Mouse (Mus musculus) liver, embryonic 11.5 days (tissue): ENCODE data around the gene Cyb5r3. TPM values are rescaled to one million over a fixed set of nuclear protein-coding genes. Genes with fewer than 3 reads are reported as not detected.

Experiments
- ATAC-seq: fragments of 200-750 bp; cut with Nextera tagmentation; replicated peaks from 2 replicates; pipeline ENCODE4 v1.8.0; 2017; ENCODE audit warnings: moderate number of reproducible peaks, mild to moderate bottlenecking, moderate TSS enrichment, moderate library complexity; ENCODE audit not compliant: low FRiP score
- DNase-seq: peaks from one replicate; pipeline ENCODE4 v3.0.0-alpha.2; 2017; ENCODE audit warnings: low spot score
- H3K27ac ChIP-seq: fragments of 300-500 bp; sonication (generic); 2 replicates; pipeline ENCODE4 v1.5.1; 2014; ENCODE audit warnings: mild to moderate bottlenecking, low read depth, low read length, control low read depth
- H3K27me3 ChIP-seq: fragments of 300-500 bp; sonication (generic); replicated peaks from 2 replicates; pipeline ENCODE4 v1.6.1; 2014; ENCODE audit warnings: low read length, mixed read lengths; ENCODE audit not compliant: control insufficient read depth, insufficient read depth
- H3K36me3 ChIP-seq: fragments of 300-500 bp; sonication (generic); 2 replicates; pipeline ENCODE4 v1.6.1; 2014; ENCODE audit warnings: mild to moderate bottlenecking, low read length, moderate library complexity, mixed read lengths; ENCODE audit not compliant: control insufficient read depth, insufficient read depth
- H3K4me1 ChIP-seq: fragments of 300-500 bp; sonication (generic); replicated peaks from 2 replicates; pipeline ENCODE4 v1.6.1; 2014; ENCODE audit warnings: low read length, mixed read lengths; ENCODE audit not compliant: control insufficient read depth, insufficient read depth
- H3K4me2 ChIP-seq: fragments of 300-500 bp; sonication (generic); 2 replicates; pipeline ENCODE4 v1.6.1; 2014; ENCODE audit warnings: mild to moderate bottlenecking, control low read depth, moderate library complexity
- H3K4me3 ChIP-seq: fragments of 300-500 bp; sonication (generic); 2 replicates; pipeline ENCODE4 v1.5.1; 2014; ENCODE audit warnings: low read depth, low read length, control low read depth
- H3K9ac ChIP-seq: fragments of 300-500 bp; sonication (generic); 2 replicates; pipeline ENCODE4 v1.6.1; 2014; ENCODE audit warnings: low read depth, low read length, control low read depth
- H3K9me3 ChIP-seq: fragments of 300-500 bp; sonication (generic); 2 replicates; pipeline ENCODE4 v1.6.1; 2016; ENCODE audit warnings: low read length, inconsistent platforms, mixed read lengths; ENCODE audit not compliant: control insufficient read depth
- WGBS: fragments of 180-500 bp; shearing (Covaris S2); extraction: QIAGEN DNeasy Blood & Tissue Kit; methylation state at CpG from one replicate; pipeline ENCODE4 v1.1.7; 2014; 5-methylcytosine and 5-hydroxymethylcytosine counted together
- polyA plus RNA-seq: library from polyadenylated mRNA; unstranded; fragments of >200 nt; fragmentation: Nextera tagmentation; extraction: Ambion mirVana; gene quantifications from 2 replicates; pipeline ENCODE4 v1.2.1, GENCODE M21; 2014

Cyb5r3 gene
- polyA plus RNA-seq, 1 experiment from 2014 or later, result 219 TPM

- no peaks in the 10 kb centered on the region for H3K27me3 ChIP-seq
- ATAC-seq (no peak), DNase-seq (no peak)
- peaks cover 33% of the 10 kb centered on the region for H3K36me3 ChIP-seq
- no peaks in the 10 kb centered on the region for H3K9me3 ChIP-seq
- H3K9ac ChIP-seq, result no peak overlapping the region
- no peak overlapping the region for H3K4me3 ChIP-seq
- WGBS, result 71% methylated on average over 5 of the region's 5 CpGs
- H3K4me2 ChIP-seq, result no peak overlapping the region
- H3K4me1 ChIP-seq, result 0 out of 2 replicates have a peak, but pooled peaks cover 8% of the 10 kb centered on the region
- H3K27ac ChIP-seq, result no peak overlapping the region
Measured at GRCm38 (mm10) chr15:83124625-83125024, 47.8 kb downstream of the Cyb5r3 start.

- H3K4me1 ChIP-seq, result 0 out of 2 replicates have a peak, but pooled peaks cover 8% of the 10 kb centered on the region
- H3K9ac ChIP-seq, result peak within 1 kb of the TSS; percentile 76
- no peaks in the 10 kb centered on the region for H3K9me3 ChIP-seq
- DNase-seq (peak; percentile 87), ATAC-seq (peak; percentile 89)
- H3K27me3 ChIP-seq, result no peaks in the 10 kb centered on the region
- H3K27ac ChIP-seq, result peak within 1 kb of the TSS; percentile 70
- H3K4me3 ChIP-seq, result peak within 1 kb of the TSS; percentile 95
- peak within 1 kb of the TSS; percentile 93 for H3K4me2 ChIP-seq
- H3K36me3 ChIP-seq, result peaks cover 32% of the 10 kb centered on the region
- 7% methylated on average over 32 of the region's 32 CpGs for WGBS
Measured at GRCm38 (mm10) chr15:83122566-83123145, 49.7 kb downstream of the Cyb5r3 start, which contains the start of gene Rrp7a. Gene Rrp7a, minus strand, starts transcription at chr15:83122801.

GRCm38 (mm10) chr15:83121709-83122565, 50.5 kb downstream of the Cyb5r3 start:
- DNase-seq, result peak; percentile 50
- no peaks in the 10 kb centered on the region for H3K9me3 ChIP-seq
- peak overlapping the region; percentile 95 for H3K4me3 ChIP-seq
- H3K4me1 ChIP-seq, result 0 out of 2 replicates have a peak, but pooled peaks cover 8% of the 10 kb centered on the region
- ATAC-seq, result peak; percentile 54
- H3K27ac ChIP-seq, result peak overlapping the region; percentile 70
- H3K9ac ChIP-seq, result peak overlapping the region; percentile 76
- H3K27me3 ChIP-seq, result no peaks in the 10 kb centered on the region
- H3K4me2 ChIP-seq, result peak overlapping the region; percentile 93
- WGBS, result 4% methylated on average over 42 of the region's 43 CpGs
- peaks cover 32% of the 10 kb centered on the region for H3K36me3 ChIP-seq

- WGBS, result 81% methylated on average over 7 of the region's 7 CpGs
- no peaks in the 10 kb centered on the region for H3K9me3 ChIP-seq
- H3K27me3 ChIP-seq, result no peaks in the 10 kb centered on the region
- no peak overlapping the region for H3K4me2 ChIP-seq
- peaks cover 36% of the 10 kb centered on the region for H3K36me3 ChIP-seq
- H3K4me3 ChIP-seq, result no peak overlapping the region
- H3K9ac ChIP-seq, result no peak overlapping the region
- ATAC-seq (no peak), DNase-seq (no peak)
- H3K27ac ChIP-seq, result no peak overlapping the region
- H3K4me1 ChIP-seq, result 0 out of 2 replicates have a peak, but pooled peaks cover 8% of the 10 kb centered on the region
Measured at GRCm38 (mm10) chr15:83118360-83118759, 54.0 kb downstream of the Cyb5r3 start.

- no peaks in the 10 kb centered on the region for H3K27me3 ChIP-seq
- H3K27ac ChIP-seq, result no peak overlapping the region
- DNase-seq (no peak), ATAC-seq (no peak)
- no peak overlapping the region for H3K4me3 ChIP-seq
- H3K4me1 ChIP-seq, result peaks cover 3% of the 10 kb centered on the region; the same call in 1 of the 2 replicates
- 90% methylated on average over 6 of the region's 6 CpGs for WGBS
- no peak overlapping the region for H3K9ac ChIP-seq
- no peaks in the 10 kb centered on the region for H3K9me3 ChIP-seq
- H3K36me3 ChIP-seq, result peaks cover 35% of the 10 kb centered on the region
- no peak overlapping the region for H3K4me2 ChIP-seq
Measured at GRCm38 (mm10) chr15:83115071-83115470, 57.3 kb downstream of the Cyb5r3 start.

GRCm38 (mm10) chr15:83114106-83114505, 58.3 kb downstream of the Cyb5r3 start:
- H3K9ac ChIP-seq, result no peak overlapping the region
- no peak overlapping the region for H3K27ac ChIP-seq
- DNase-seq, result no peak
- peaks cover 29% of the 10 kb centered on the region for H3K36me3 ChIP-seq
- H3K4me1 ChIP-seq, result peaks cover 3% of the 10 kb centered on the region; the same call in 1 of the 2 replicates
- 84% methylated on average over 9 of the region's 9 CpGs for WGBS
- no peak for ATAC-seq
- H3K27me3 ChIP-seq, result no peaks in the 10 kb centered on the region
- H3K4me2 ChIP-seq, result no peak overlapping the region
- no peak overlapping the region for H3K4me3 ChIP-seq
- H3K9me3 ChIP-seq, result no peaks in the 10 kb centered on the region

- H3K36me3 ChIP-seq, result peaks cover 24% of the 10 kb centered on the region
- H3K9me3 ChIP-seq, result no peaks in the 10 kb centered on the region
- no peak overlapping the region for H3K4me3 ChIP-seq
- ATAC-seq (peak; percentile 62), DNase-seq (no peak)
- H3K9ac ChIP-seq, result no peak overlapping the region
- WGBS, result 20% methylated on average over 10 of the region's 11 CpGs
- peaks cover 3% of the 10 kb centered on the region; the same call in 1 of the 2 replicates for H3K4me1 ChIP-seq
- H3K27me3 ChIP-seq, result no peaks in the 10 kb centered on the region
- no peak overlapping the region for H3K4me2 ChIP-seq
- no peak overlapping the region for H3K27ac ChIP-seq
Measured at GRCm38 (mm10) chr15:83112898-83113297, 59.5 kb downstream of the Cyb5r3 start.

- ATAC-seq, result no peak
- peaks cover 13% of the 10 kb centered on the region; the same call in 1 of the 2 replicates for H3K36me3 ChIP-seq
- WGBS, result 81% methylated on average over 7 of the region's 7 CpGs
Measured at GRCm38 (mm10) chr15:83111874-83112273, 60.5 kb downstream of the Cyb5r3 start.

More at GRCm38 (mm10) chr15:83111874-83112273, 60.5 kb downstream of the Cyb5r3 start:
- no peak overlapping the region for H3K4me3 ChIP-seq
- peaks cover 3% of the 10 kb centered on the region; the same call in 1 of the 2 replicates for H3K4me1 ChIP-seq
- H3K4me2 ChIP-seq, result no peak overlapping the region
- DNase-seq, result no peak
- no peaks in the 10 kb centered on the region for H3K27me3 ChIP-seq
- no peak overlapping the region for H3K9ac ChIP-seq
- no peaks in the 10 kb centered on the region for H3K9me3 ChIP-seq
- H3K27ac ChIP-seq, result no peak overlapping the region
